ENCODE assay signal across 8 mouse cellular contexts in genomic region chr13:97439216-97439979, GRCm38 (mm10).
DNase-seq lines count a peak whose midpoint lies in the region; ATAC-seq and TF ChIP-seq lines count a peak whose summit lies in the region.

No protein-coding gene starts in this region.

- no peaks in the 10 kb centered on the region for H3K9me3 ChIP-seq in heart, embryonic 13.5 days
- no peaks in the 10 kb centered on the region for H3K9me3 ChIP-seq in MEL (replicated peaks; ENCODE audit: insufficient read depth, low read length)

- peak overlapping the region; percentile 67 for H3K9ac ChIP-seq in heart, embryonic 13.5 days
- peak overlapping the region; percentile 69 for H3K9ac ChIP-seq in MEL (ENCODE audit: control insufficient read depth, low read depth, low read length, poor library complexity, severe bottlenecking)

- no peak for ATAC-seq in heart, embryonic 13.5 days (ENCODE audit: extremely low read depth, insufficient number of reproducible peaks, low FRiP score, low TSS enrichment)
- 0 out of 2 replicates have a peak, but pooled peaks have one; percentile 41 for ATAC-seq in erythroid progenitor cell, adult 5-6 weeks (replicated peaks; ENCODE audit: low FRiP score, poor library complexity, severe bottlenecking)

- TF ChIP-seq CTCF in MEL (IDR thresholded peaks at IDR 0.05 in 2 of 3, conservative IDR thresholded peaks at IDR 0.05 in 1 of 3; ENCODE audit: control insufficient read depth in 1 of 3, insufficient read depth in 1 of 3, low read depth in 2 of 3, low read length in 3 of 3, poor library complexity in 1 of 3, severe bottlenecking in 1 of 3): no peak

- H3K4me2 ChIP-seq in heart, embryonic 13.5 days: peak overlapping the region; percentile 63

- no peaks in the 10 kb centered on the region; the same call in 1 of the 2 replicates for H3K79me2 ChIP-seq in MEL (ENCODE audit: control insufficient read depth, insufficient read depth, low read length, poor library complexity)

- peak overlapping the region; percentile 34 for H3K4me3 ChIP-seq in heart, embryonic 13.5 days
- peak overlapping the region; percentile 54 to 70 for H3K4me3 ChIP-seq in MEL (ENCODE audit: control insufficient read depth in 1 of 2, insufficient read depth in 1 of 2, low read depth in 2 of 2, low read length in 2 of 2)

- H3K27me3 ChIP-seq in heart, embryonic 13.5 days (replicated peaks): peaks cover 12% of the 10 kb centered on the region
- H3K27me3 ChIP-seq in MEL (ENCODE audit: control insufficient read depth in 1 of 2, insufficient read depth in 2 of 2, low read length in 2 of 2): no peaks in the 10 kb centered on the region

- peak overlapping the region; percentile 29 for H3K27ac ChIP-seq in heart, embryonic 13.5 days (replicated peaks)
- peak overlapping the region; percentile 8 for H3K27ac ChIP-seq in MEL (ENCODE audit: control insufficient read depth, low read depth, low read length)

- WGBS in heart, embryonic 13.5 days: 15% methylated on average over 16 of the region's 16 CpGs

- no peak for DNase-seq in heart, adult 11 months
- peak; percentile 65 for DNase-seq in MEL (ENCODE audit: low read depth, low spot score)
- DNase-seq in liver: peak; percentile 34
- DNase-seq in retina, postnatal 1 day: peak; percentile 82
- DNase-seq in gastrocnemius, postnatal 10 days: no peak
- DNase-seq in c-Kit-positive CD71-positive TER-119-positive erythroid progenitor cells, embryonic 14.5 days (ENCODE audit: low spot score): no peak

- TF ChIP-seq RAD21 in MEL (IDR thresholded peaks at IDR 0.05; ENCODE audit: low read depth, low read length): no peak

- TF ChIP-seq EP300 in MEL (IDR thresholded peaks at IDR 0.05; ENCODE audit: low read depth in 1 of 2, low read length in 2 of 2): peak in 1 of 2 experiments; percentile 48; a peak in 2 of 4 replicates

- peaks cover 89% of the 10 kb centered on the region for H3K4me1 ChIP-seq in heart, embryonic 13.5 days
- H3K4me1 ChIP-seq in MEL (ENCODE audit: control insufficient read depth in 1 of 2, insufficient read depth in 2 of 2, low read length in 2 of 2): peaks cover 10 to 38% of the 10 kb centered on the region in 2 experiments

- no peaks in the 10 kb centered on the region for H3K36me3 ChIP-seq in heart, embryonic 13.5 days
- H3K36me3 ChIP-seq in MEL (ENCODE audit: control insufficient read depth in 1 of 2, insufficient read depth in 2 of 2, low read length in 2 of 2): peaks cover 0 to 25% of the 10 kb centered on the region in 2 experiments; a peak in 2 of 4 replicates

- no peak for TF ChIP-seq POLR2A in MEL (IDR thresholded peaks at IDR 0.05; ENCODE audit: control insufficient read depth in 1 of 2, insufficient read depth in 1 of 2, low read depth in 1 of 2, low read length in 2 of 2, poor library complexity in 1 of 2)

TF ChIP-seq in MEL, 35 proteins besides CTCF, POLR2A, EP300 and RAD21:
- TF ChIP-seq NRF1 (IDR thresholded peaks at IDR 0.05; ENCODE audit: insufficient read depth, low read depth, low read length, poor library complexity, severe bottlenecking) (no peak), ELF1 (IDR thresholded peaks at IDR 0.05; ENCODE audit: low read depth, low read length) (no peak), JUND (IDR thresholded peaks at IDR 0.05; ENCODE audit: low read depth, low read length) (no peak), MAZ (IDR thresholded peaks at IDR 0.05; ENCODE audit: low read depth, low read length) (no peak), UBTF (IDR thresholded peaks at IDR 0.05; ENCODE audit: borderline replicate concordance, insufficient read depth, low read depth, low read length) (no peak), TBP (IDR thresholded peaks at IDR 0.05; ENCODE audit: low read depth, low read length) (no peak), TAL1 (IDR thresholded peaks at IDR 0.05; ENCODE audit: low read length) (peak; percentile 34), TCF12 (IDR thresholded peaks at IDR 0.05; ENCODE audit: low read depth, low read length) (peak; percentile 46; the same call in 1 of the 2 replicates), E2F4 (IDR thresholded peaks at IDR 0.05; ENCODE audit: borderline replicate concordance, low read depth, low read length) (no peak), CHD1 (IDR thresholded peaks at IDR 0.05; ENCODE audit: low read depth, low read length) (no peak), MXI1 (IDR thresholded peaks at IDR 0.05; ENCODE audit: low read depth, low read length) (peak; percentile 57; the same call in 1 of the 2 replicates), USF2 (IDR thresholded peaks at IDR 0.05; ENCODE audit: borderline replicate concordance in 1 of 2, insufficient read depth in 1 of 2, low read depth in 1 of 2, low read length in 2 of 2) (no peak), MYB (IDR thresholded peaks at IDR 0.05; ENCODE audit: low read depth, low read length) (no peak), USF1 (IDR thresholded peaks at IDR 0.05; ENCODE audit: low read depth, low read length) (no peak), ZC3H11A (IDR thresholded peaks at IDR 0.05; ENCODE audit: low read depth, low read length) (no peak), SIN3A (IDR thresholded peaks at IDR 0.05; ENCODE audit: low read length) (no peak), GABPA (IDR thresholded peaks at IDR 0.05; ENCODE audit: low read depth, low read length) (no peak), CHD2 (IDR thresholded peaks at IDR 0.05; ENCODE audit: low read length) (no peak), RCOR1 (IDR thresholded peaks at IDR 0.05; ENCODE audit: low read depth, low read length) (no peak), GATA1 (IDR thresholded peaks at IDR 0.05; ENCODE audit: low read depth, low read length) (0 out of 2 replicates have a peak, but pooled peaks have one; percentile 11), NELFE (IDR thresholded peaks at IDR 0.05; ENCODE audit: low read depth, low read length) (no peak), BHLHE40 (IDR thresholded peaks at IDR 0.05; ENCODE audit: borderline replicate concordance, low read depth, low read length) (peak; percentile 58), KAT2A (conservative IDR thresholded peaks at IDR 0.05; ENCODE audit: low read depth, low read length) (no peak), POLR2AphosphoS5 (IDR thresholded peaks at IDR 0.05; ENCODE audit: borderline replicate concordance, low read depth, low read length) (no peak), SMC3 (IDR thresholded peaks at IDR 0.05; ENCODE audit: low read depth, low read length) (no peak), MAFK (IDR thresholded peaks at IDR 0.05; ENCODE audit: borderline replicate concordance, low read depth, low read length) (no peak), ZNF384 (IDR thresholded peaks at IDR 0.05; ENCODE audit: low read depth, low read length) (no peak), POLR2AphosphoS2 (IDR thresholded peaks at IDR 0.05; ENCODE audit: low read length) (no peak), ETS1 (IDR thresholded peaks at IDR 0.05; ENCODE audit: low read depth, low read length) (0 out of 2 replicates have a peak, but pooled peaks have one; percentile 30), MYC (IDR thresholded peaks at IDR 0.05; ENCODE audit: low read depth, low read length) (no peak), ZMIZ1 (IDR thresholded peaks at IDR 0.05; ENCODE audit: low read depth, low read length) (0 out of 2 replicates have a peak, but pooled peaks have one; percentile 34), MAX (IDR thresholded peaks at IDR 0.05; ENCODE audit: low read length) (no peak), HCFC1 (IDR thresholded peaks at IDR 0.05; ENCODE audit: low read depth, low read length) (no peak), MEF2A (IDR thresholded peaks at IDR 0.05; ENCODE audit: extremely low read depth, insufficient replicate concordance, low read depth, low read length, poor library complexity, severe bottlenecking) (no peak), ZKSCAN1 (IDR thresholded peaks at IDR 0.05; ENCODE audit: low read depth, low read length) (0 out of 2 replicates have a peak, but pooled peaks have one; percentile 46)

Comparison
In these comparisons a context has a peak if more than half of its experiments do, and no peak if none do; other contexts are left out.
1. DNase-seq: peak in MEL (single experiment), liver (single experiment) and retina, postnatal 1 day (single experiment); none in heart, adult 11 months (single experiment), gastrocnemius, postnatal 10 days (single experiment) and c-Kit-positive CD71-positive TER-119-positive erythroid progenitor cells, embryonic 14.5 days (single experiment).